Mouse (Mus musculus): ENCODE results near the gene Apom. TPM values are rescaled to one million over a fixed set of nuclear protein-coding genes. Genes with fewer than 3 reads are reported as not detected.

Gene Apom
- polyA plus RNA-seq, 1 experiment from 2014 or later: 18.3 TPM

DNA sequence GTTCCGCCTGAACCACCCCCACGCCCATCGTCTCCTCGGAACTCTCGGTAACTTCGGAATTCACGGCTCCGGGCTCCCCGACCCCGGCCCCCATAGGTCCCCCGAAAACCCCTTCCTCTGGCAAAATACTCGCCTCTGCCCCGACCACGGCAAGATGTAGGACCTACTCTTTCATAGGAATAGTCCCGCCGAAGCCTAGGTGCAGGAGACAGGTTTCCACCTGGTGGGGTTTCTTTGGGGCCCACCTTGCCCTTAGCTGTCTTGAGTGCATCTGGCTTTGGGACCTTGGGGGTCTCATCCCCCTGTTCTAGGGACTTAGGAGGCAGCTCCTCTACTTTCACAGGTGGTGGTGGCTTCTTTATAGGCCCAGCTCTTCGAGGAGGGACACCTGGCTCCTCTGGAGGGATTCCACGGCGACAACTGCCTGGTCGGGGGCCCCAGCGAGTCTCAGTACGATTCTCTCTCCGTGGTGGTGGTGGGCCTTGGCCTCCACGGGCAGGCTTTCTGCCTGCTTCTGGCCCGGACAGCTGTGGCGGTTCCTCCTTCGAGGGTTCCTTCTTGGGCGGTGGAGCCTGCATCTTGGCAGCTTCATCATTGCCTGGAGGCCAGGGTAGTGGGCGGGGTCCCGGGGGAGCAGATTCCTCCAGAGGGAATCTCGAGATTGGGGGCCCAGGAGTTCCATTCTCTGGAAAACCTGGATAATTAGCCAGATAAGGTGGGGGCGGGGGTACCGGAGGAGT lies 24.8 kb upstream of the Apom start:
- WGBS: 86% methylated on average over 33 of the region's 33 CpGs
- no peak for ATAC-seq
- no peak overlapping the region for H3K27ac ChIP-seq (ENCODE audit: low read depth, low read length)
- H3K9ac ChIP-seq (ENCODE audit: low read depth, low read length): no peak overlapping the region
- H3K4me2 ChIP-seq (replicated peaks; ENCODE audit: low read depth): no peak overlapping the region
- TF ChIP-seq CTCF (IDR thresholded peaks at IDR 0.05; ENCODE audit: low read depth): no peak
- H3K27me3 ChIP-seq (replicated peaks; ENCODE audit: control insufficient read depth, insufficient read depth, low read length): no peaks in the 10 kb centered on the region
- no peaks in the 10 kb centered on the region for H3K9me3 ChIP-seq (ENCODE audit: control insufficient read depth)
- no peak overlapping the region for H3K4me3 ChIP-seq (ENCODE audit: low read depth, low read length)
- no peaks in the 10 kb centered on the region for H3K4me1 ChIP-seq (replicated peaks; ENCODE audit: control insufficient read depth, insufficient read depth, low read length)
- peaks cover 99% of the 10 kb centered on the region for H3K36me3 ChIP-seq (ENCODE audit: control insufficient read depth, insufficient read depth)

DNA sequence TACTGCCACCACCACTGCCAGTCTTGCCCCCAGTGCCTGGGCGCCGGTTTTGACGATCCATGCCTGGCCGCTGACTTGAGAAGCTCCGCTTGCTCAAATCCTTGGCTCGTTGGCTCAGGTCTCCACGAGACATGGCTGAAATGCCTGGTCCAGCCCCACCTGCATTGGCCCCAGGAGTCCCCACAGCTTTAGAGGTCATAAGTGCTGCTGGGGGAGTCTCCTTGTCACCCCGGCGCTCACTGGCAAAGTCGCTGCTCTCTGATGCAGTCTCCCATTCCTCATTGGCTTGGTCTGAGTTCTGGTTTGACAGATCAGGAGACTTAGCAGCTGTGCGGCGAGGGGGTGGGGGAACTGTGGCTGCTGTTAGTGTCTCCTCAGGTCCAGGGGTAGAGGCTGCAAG lies 23.6 kb upstream of the Apom start:
- H3K9ac ChIP-seq (ENCODE audit: low read depth, low read length): no peak overlapping the region
- no peaks in the 10 kb centered on the region for H3K9me3 ChIP-seq (ENCODE audit: control insufficient read depth)
- no peak overlapping the region for H3K27ac ChIP-seq (ENCODE audit: low read depth, low read length)
- no peak overlapping the region for H3K4me3 ChIP-seq (ENCODE audit: low read depth, low read length)
- WGBS: 91% methylated on average over 12 of the region's 12 CpGs
- no peaks in the 10 kb centered on the region for H3K27me3 ChIP-seq (replicated peaks; ENCODE audit: control insufficient read depth, insufficient read depth, low read length)
- H3K4me2 ChIP-seq (replicated peaks; ENCODE audit: low read depth): no peak overlapping the region
- H3K4me1 ChIP-seq (replicated peaks; ENCODE audit: control insufficient read depth, insufficient read depth, low read length): no peaks in the 10 kb centered on the region
- peaks cover 97% of the 10 kb centered on the region for H3K36me3 ChIP-seq (ENCODE audit: control insufficient read depth, insufficient read depth)
- no peak for TF ChIP-seq CTCF (IDR thresholded peaks at IDR 0.05; ENCODE audit: low read depth)
- no peak for ATAC-seq

GRCm38 (mm10) chr17:35154616-35155015 lies 22.8 kb upstream of the Apom start:
- WGBS: 82% methylated on average over 7 of the region's 7 CpGs
- no peak for TF ChIP-seq CTCF (IDR thresholded peaks at IDR 0.05; ENCODE audit: low read depth)
- ATAC-seq: no peak

DNA sequence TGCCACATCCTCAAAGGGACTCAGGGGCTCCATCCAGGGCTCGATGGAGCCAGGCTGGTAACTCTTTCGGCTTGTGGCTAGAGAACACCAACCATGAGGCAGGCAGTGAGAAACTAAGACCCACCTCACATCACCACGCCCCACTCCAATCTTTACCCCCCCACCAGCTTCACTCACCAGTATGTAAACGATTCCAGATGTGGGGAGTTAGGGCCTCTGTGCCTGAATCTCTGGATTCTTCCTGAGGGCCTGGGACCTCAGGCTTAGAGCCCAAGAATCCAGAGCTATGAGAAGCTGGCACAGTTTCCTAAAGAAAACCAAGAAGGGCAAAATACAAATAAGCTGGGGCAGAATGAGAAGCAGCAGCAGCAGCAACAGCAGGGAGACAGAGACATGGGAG lies 22.1 kb upstream of the Apom start:
- no peak overlapping the region for H3K9ac ChIP-seq (ENCODE audit: low read depth, low read length)
- 80% methylated on average over 4 of the region's 4 CpGs for WGBS
- no peak for TF ChIP-seq CTCF (IDR thresholded peaks at IDR 0.05; ENCODE audit: low read depth)
- H3K27me3 ChIP-seq (replicated peaks; ENCODE audit: control insufficient read depth, insufficient read depth, low read length): no peaks in the 10 kb centered on the region
- H3K4me2 ChIP-seq (replicated peaks; ENCODE audit: low read depth): no peak overlapping the region
- no peaks in the 10 kb centered on the region for H3K9me3 ChIP-seq (ENCODE audit: control insufficient read depth)
- no peaks in the 10 kb centered on the region for H3K4me1 ChIP-seq (replicated peaks; ENCODE audit: control insufficient read depth, insufficient read depth, low read length)
- H3K4me3 ChIP-seq (ENCODE audit: low read depth, low read length): no peak overlapping the region
- peaks cover 97% of the 10 kb centered on the region for H3K36me3 ChIP-seq (ENCODE audit: control insufficient read depth, insufficient read depth)
- no peak for ATAC-seq
- H3K27ac ChIP-seq (ENCODE audit: low read depth, low read length): no peak overlapping the region

More at GRCm38 (mm10) chr17:35154616-35155015, 22.8 kb upstream of the Apom start:
- Histone ChIP-seq H3K36me3 (ENCODE audit: control insufficient read depth, insufficient read depth) (peaks cover 97% of the 10 kb centered on the region), H3K4me2 (replicated peaks; ENCODE audit: low read depth) (no peak overlapping the region), H3K4me3 (ENCODE audit: low read depth, low read length) (no peak overlapping the region), H3K4me1 (replicated peaks; ENCODE audit: control insufficient read depth, insufficient read depth, low read length) (no peaks in the 10 kb centered on the region), H3K27me3 (replicated peaks; ENCODE audit: control insufficient read depth, insufficient read depth, low read length) (no peaks in the 10 kb centered on the region), H3K9ac (ENCODE audit: low read depth, low read length) (no peak overlapping the region), H3K27ac (ENCODE audit: low read depth, low read length) (no peak overlapping the region; the same call in 1 of the 2 replicates), H3K9me3 (ENCODE audit: control insufficient read depth) (no peaks in the 10 kb centered on the region)

GRCm38 (mm10) chr17:35153077-35153476 lies 21.2 kb upstream of the Apom start:
- ATAC-seq: no peak
- Histone ChIP-seq H3K27me3 (replicated peaks; ENCODE audit: control insufficient read depth, insufficient read depth, low read length) (no peaks in the 10 kb centered on the region), H3K27ac (ENCODE audit: low read depth, low read length) (no peak overlapping the region), H3K9ac (ENCODE audit: low read depth, low read length) (no peak overlapping the region), H3K36me3 (ENCODE audit: control insufficient read depth, insufficient read depth) (peaks cover 96% of the 10 kb centered on the region), H3K4me3 (ENCODE audit: low read depth, low read length) (no peak overlapping the region), H3K9me3 (ENCODE audit: control insufficient read depth) (no peaks in the 10 kb centered on the region), H3K4me2 (replicated peaks; ENCODE audit: low read depth) (no peak overlapping the region), H3K4me1 (replicated peaks; ENCODE audit: control insufficient read depth, insufficient read depth, low read length) (no peaks in the 10 kb centered on the region)
- 87% methylated on average over 9 of the region's 9 CpGs for WGBS
- TF ChIP-seq CTCF (IDR thresholded peaks at IDR 0.05; ENCODE audit: low read depth): no peak

GRCm38 (mm10) chr17:35152121-35152520 lies 20.3 kb upstream of the Apom start:
- H3K36me3 ChIP-seq (ENCODE audit: control insufficient read depth, insufficient read depth): peaks cover 95% of the 10 kb centered on the region
- H3K4me1 ChIP-seq (replicated peaks; ENCODE audit: control insufficient read depth, insufficient read depth, low read length): no peaks in the 10 kb centered on the region
- H3K27me3 ChIP-seq (replicated peaks; ENCODE audit: control insufficient read depth, insufficient read depth, low read length): no peaks in the 10 kb centered on the region
- no peak overlapping the region for H3K4me3 ChIP-seq (ENCODE audit: low read depth, low read length)
- no peak overlapping the region for H3K9ac ChIP-seq (ENCODE audit: low read depth, low read length)
- H3K4me2 ChIP-seq (replicated peaks; ENCODE audit: low read depth): no peak overlapping the region
- ATAC-seq: no peak
- TF ChIP-seq CTCF (IDR thresholded peaks at IDR 0.05; ENCODE audit: low read depth): no peak
- H3K9me3 ChIP-seq (ENCODE audit: control insufficient read depth): no peaks in the 10 kb centered on the region
- no peak overlapping the region for H3K27ac ChIP-seq (ENCODE audit: low read depth, low read length)
- 93% methylated on average over 4 of the region's 4 CpGs for WGBS

Data from intestine, postnatal 0 days (tissue).